Mouse (Mus musculus) WW6 (cell line): ENCODE measurements around the gene A4galt.
"Not testable (repeated sequence)": the region's sequence is repeated elsewhere in the genome, so short reads cannot be mapped to it uniquely, and the experiment has no call there.

Experiments
- DNase-seq: peaks from one replicate; pipeline ENCODE4 v3.0.0-alpha.2; 2013; ENCODE audit warnings: low read depth, low spot score

The A4galt gene

DNA sequence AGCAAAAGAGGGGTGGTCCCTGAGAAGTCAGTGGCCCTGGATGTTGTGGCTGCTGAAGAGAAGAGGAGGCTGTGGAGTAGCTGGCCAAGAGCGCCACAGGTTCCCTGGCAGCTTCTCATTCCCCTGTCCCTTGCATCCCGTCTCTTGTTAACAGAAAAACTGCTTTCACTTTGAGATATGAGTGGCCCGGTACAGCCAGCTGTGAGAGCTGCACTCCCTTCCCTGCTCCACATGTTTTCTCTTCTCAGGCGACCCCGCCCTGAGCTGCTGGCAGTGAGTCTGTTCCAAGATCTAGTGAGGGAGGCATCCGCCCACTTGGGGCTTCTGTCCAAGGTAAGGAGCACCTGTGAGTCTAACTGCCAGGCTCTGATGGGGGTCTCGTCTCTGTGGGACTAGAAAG is 16.9 kb upstream of the A4galt start:
- DNase-seq, result not testable (repeated sequence)

DNA sequence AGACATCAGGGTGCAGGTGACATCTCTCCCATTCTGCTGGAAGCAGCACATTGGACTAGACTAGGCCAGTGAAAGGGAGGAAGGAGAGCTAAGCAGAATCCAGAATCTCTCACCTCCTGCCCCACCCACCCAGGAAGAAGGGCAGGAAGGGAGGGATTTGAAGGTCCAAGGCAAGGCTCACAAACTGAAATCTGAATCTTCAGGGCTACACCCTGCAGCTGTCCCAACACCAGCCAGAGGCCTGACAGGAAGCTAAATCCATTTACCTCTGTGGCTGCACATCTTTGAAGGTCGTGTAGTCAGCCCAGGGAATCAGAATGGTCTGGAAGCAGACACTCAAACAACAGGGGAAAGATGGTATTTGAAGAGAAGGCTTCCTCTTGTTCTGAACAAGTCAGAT is 13.7 kb upstream of the A4galt start:
- DNase-seq, result no peak

DNA sequence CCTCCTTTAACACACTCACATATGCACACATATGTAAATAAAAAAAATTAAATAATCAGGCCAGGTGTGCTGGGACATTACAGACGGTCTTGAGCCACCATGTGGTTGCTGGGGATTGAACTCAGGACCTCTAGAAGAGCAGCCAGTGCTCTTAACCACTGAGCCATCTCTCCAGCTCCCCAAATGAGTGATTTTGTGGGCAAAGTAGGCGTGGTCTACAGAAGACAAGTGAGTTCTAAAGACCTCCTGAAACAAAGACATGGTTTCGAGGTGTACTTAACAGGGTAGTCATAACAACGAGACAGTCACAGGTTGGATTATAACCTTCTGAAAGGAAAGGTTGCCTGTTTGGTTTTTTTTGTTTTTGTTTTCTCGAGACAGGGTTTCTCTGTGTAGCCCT is 11.8 kb upstream of the A4galt start:
- DNase-seq, result no peak

DNA sequence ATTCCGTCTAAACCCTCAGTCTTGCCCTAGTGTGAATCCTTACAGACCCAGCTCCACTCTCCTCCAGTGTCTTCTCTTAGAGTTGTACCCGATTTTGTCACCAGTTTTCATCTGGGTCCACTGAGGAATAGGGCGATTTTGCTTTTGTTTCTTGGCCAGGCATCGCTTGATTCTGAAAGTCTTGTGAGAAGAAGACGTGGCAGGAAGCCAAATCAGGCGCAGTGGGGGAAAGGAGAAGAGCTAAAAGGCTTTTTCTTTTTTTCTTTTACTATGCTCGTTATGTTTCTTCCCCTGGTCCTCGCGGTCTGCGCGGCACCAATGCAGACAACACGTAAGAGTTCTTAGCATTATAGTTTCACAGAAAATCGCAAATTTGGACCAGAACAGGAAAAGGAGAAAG is 6.3 kb upstream of the A4galt start:
- DNase-seq, result no peak

DNA sequence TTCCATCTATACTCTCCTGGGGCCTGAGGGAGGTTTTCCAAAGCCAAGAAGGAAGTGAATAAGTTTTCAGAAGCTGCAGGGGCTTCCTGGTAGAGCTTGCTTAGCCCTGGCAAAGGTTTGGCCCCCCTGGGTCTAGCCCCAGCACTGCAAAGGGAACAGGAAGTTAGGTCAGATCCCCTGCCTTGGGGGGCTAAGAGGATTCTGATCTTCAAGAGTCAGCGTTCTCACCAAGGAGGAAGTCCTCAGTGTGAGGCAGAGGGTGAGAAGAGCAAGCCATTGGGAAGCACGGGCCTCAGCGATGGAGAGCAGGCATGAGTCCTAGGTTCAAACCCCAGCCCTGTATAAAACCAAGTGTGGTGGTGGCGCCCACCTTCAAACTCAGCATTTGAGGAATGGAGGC is 4.9 kb upstream of the A4galt start:
- DNase-seq, result no peak

DNA sequence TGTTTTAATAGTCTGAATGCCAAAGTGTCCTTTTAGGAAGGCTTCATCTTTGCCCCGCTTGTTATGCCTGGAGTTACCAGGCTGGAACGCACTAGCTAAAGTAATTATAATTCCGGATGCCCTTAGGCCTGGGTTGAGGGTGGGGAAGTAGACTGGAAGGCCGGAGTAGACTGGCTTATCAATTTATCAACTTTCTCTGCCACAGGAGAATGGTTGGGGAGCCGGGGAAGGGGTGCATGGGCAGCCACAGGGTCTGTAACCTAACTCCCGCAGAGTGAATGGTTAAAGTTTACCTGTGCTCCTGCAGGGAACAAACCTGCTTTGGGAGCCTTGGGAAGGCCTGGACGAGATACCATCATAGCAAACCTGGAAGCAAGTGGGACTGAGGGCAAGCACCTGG is 4.4 kb upstream of the A4galt start:
- DNase-seq, result no peak

DNA sequence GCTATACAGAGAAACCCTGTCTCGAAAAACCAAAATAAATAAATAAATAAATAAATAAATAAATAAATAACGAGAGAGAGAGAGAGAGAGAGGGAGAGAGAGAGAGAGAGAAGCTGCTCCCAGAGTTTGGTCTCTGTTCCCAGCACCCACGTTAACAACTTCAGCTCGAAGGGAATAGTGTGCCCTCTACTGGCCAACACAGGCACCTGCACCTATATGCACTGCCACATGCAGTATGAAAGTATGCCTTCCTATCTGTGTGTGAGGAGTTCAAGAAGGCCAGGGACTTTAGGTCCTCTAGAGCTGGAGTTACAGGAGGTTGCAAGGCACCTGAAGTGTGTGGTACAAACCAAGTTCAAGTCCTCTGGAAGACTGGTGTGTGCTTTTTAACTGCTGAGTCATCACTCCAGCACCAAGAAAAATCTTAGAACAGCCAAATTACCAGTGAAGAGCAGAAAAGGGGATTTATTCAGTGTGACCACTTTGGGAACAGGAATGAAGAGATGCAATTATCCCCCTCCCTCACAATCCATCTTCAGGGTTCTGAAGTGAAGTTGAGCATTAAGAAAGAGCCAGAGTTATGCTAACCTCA is 3.7 kb upstream of the A4galt start:
- DNase-seq, result no peak

DNA sequence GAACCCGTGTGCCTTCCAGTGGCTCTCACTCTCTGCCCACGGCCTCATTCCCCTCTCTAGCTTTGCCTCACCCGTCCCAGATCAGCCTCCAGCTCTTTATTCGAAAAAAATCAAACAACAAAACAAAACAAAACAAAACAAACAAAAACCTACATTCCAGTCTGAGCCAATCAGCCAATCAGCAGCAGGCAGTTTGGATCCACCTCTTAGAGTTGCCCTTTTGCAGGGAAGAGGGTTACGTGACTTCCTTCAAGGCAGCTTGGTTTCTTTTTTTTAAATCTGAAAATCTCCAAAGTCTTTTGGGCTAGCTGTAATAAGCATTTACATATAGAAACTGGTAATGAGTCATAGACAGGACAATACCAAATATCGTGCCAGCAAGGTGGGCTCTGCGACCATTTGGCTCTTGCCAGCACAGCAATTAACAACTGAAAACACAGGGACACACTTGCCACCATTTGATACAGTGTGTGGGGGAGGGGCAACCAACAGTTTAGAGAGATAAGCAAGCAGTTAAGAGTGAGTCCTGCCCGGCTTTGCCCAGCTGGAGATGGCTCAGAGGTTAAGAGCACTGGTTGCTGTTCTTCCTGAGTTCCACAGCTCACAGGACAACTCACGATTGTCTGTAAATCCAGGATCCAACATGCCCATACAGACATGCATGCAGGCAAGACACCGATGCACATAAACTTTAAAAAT is 2.9 kb upstream of the A4galt start:
- no peak for DNase-seq

DNA sequence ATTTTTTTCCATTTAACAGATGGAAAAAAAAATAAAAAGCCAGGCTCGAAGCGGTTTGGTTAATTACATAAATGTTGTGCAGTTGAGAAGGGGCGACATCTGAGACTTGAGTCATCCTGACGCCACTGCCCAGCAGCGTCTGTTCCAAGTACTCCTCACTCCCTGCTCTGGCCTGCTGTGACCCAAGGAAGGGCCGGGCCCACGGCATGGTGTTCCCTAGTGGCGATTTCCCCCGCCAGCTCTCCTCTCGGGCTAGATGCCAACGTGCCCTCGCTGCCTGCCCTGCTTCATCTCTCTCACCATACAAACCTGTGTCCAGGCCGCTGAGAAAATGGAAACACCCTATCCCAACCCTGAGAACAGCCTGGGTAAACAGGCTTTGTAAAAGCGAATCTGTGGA is 486 bp upstream of the A4galt start:
- no peak for DNase-seq

DNA sequence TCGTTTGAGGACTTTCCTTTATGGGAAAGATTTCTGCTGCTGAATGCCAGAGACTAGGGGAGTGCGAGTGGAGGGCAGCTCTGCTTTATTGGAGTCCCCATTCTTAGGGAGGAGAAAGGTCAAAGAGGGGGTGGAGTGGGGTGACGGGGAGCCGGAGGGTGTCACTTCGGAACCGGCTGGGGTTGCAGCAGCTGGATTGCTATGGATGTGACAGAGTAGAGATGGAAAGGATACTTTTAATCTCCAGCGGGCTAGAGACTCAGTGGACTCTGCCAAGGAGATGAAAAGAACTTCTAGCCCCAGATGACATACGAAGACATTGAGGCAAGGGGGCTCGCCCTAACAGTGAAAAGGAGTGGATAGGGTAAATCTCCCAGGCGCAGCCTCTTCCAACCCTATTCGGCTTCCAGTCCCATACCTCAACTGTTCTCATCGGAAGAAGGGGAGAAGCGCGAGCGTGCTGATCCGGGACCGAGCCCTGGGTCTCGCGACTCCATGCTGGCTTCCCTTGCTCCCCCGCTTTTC is 861 bp downstream of the A4galt start:
- no peak for DNase-seq

DNA sequence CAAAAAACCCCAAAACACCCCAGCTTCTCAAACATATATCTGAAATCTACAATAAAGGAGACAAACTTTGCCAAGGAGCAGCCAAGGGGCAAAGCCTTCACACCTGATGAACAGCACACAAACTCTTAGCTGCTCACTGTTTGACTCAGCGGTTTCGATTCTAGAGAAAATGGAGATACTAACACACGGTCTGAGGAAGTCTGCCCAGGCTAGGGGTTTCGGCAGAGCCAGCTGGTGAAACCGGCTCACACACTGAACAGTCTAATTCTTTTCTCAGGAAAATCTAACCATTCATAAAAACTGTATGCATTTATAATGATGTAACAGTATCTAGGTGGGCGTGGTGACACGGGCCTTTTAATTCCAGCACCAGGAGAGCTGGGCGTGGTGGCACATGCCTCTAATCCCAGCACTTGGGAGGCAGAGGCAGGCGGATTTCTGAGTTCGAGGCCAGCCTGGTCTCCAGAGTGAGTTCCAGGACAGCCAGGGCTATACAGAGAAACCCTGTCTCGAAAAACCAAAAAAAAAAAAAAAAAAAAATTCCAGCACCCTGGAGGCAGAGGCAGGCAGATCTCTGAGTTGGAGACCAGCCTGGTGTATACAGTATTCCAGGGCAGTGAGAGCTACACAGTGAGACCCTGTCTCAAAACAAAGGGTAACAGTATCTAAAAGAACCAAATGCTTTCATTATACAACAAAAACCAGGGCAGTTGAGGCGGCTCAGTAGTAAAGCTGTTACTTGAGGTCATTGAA is 1.9 kb downstream of the A4galt start:
- no peak for DNase-seq

DNA sequence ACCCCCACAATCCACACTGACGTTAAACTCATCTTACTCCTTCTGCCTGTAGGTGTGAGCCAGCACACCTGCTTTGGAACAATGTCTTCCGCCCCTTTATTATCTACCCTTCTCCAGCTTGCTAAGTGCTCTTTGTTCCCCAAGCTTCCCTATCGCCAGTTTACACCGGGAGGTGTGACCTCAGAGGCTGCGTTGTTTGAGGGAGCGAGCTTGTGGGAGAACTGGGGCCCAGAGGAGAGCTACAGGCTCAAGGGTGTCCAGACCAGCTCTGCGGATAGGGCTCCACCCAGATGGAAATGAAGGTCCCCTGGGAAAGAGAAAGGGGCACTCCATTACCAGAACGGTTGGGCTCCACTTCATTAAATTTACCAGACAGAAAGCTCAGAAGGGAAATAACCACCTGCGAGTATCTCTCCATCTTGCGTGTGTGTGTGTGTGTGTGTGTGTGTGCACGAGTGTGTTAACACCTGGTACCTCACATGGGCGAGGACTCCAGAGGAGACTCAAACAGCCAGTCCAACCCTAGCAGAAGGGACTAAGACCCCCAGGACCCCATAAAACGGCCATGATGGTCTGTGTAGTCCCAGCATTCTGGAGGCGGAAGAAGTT is 3.2 kb downstream of the A4galt start:
- no peak for DNase-seq

DNA sequence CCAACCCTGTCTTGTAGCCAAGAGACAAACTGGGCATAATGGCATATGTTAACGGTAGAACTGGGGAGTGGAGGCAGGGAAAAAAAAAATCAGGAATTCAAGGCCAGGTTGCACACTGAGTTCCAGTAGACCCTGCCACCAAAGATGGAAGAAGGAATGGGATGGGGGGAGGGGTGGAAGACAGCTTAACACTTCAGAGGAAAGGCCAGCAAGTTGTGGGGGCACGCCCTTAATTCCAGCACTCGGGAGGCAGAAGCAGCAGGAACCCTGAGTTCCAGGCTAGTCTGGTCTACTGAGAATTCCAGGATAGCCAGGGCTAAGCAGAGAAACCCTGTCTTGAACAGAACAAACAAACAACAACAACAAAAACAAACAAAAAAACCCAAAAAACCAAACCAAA is 7.2 kb downstream of the A4galt start:
- no peak for DNase-seq

DNA sequence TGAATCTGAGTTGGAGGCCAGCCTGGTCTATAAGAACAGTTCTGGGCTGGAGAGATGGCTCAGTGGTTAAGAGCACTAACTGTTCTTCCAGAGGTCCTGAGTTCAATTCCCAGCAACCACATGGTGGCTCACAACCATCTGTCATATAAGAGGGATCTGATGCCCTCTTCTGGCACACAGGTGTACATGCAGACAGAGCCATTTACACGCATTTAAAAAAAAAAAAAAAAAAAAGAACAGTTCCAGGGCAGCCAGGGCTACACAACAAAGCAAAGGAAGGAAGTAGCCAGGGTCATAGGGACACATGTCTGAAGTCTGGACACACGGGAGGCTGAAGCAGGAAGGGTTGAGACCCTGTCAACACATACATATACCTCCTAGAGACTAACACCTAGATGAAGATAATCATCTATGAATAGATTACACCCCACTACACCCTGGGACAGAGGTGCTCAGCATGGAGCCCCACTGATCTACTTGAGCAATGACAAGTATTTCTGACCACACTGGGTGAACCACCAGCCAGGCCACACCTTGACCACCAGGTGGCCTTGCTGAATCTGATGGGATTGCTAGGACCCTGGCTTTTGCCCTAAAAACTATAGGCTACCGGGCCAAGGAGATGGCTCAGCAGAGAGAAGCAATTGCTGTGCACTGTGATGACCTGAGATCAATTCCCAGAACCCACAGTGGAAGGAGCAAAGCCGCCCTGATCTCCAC is 9.5 kb downstream of the A4galt start:
- no peak for DNase-seq

DNA sequence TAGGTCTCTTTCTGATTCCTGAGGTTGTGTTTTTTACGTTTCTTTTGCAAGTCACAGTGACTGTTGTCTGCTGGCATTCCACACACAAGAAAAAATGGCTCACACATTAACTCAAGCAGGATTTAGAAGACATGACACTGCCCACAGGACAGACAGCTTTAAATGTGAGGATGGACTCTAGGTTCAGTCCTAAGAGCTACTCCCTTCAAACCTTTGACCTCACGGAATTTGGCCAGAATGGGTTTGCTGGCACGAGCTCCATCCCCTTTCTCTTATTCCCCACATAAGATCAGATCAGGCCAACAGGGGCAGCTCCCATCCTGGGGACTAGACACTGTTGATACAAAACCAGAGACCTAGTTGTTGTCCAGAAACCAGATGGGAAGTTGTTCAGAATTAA is 10.1 kb downstream of the A4galt start:
- no peak for DNase-seq

DNA sequence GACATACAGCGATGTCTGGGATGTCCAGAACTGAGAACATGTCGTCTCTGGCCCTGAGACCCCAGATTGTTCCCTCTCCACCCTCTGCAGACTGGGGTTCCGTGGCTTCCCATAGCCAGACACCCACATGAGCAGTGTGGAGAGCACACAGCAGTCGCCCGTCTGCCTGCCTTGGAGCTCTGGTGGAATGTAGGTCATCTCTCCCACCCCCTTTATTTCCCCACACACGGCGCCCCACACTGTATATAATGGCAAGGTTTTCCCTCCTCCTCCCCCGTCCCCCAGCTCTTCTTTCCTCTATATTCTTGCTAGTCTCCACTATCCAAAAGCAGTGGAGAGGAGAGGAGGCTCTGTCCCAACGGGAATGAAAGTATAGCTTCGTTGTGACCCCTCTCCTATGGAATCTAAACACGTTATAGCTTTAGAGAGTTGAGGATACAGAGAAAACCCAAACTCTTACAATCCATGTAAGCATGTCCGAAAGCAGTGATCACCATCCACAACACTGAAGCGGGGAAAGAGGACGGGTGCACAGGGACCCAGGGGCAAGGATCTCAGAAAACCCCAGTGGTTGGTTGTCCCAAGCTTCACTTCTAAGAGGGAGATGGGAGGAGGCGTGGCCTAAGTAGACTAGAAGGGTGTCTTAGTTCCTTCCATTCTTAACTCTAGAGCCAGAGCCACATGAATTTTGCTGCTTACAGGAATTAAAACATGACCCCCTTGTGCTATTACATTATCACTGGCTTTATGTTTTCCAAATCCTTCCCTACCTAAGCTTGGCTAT is 13.9 kb downstream of the A4galt start:
- DNase-seq, result no peak

DNA sequence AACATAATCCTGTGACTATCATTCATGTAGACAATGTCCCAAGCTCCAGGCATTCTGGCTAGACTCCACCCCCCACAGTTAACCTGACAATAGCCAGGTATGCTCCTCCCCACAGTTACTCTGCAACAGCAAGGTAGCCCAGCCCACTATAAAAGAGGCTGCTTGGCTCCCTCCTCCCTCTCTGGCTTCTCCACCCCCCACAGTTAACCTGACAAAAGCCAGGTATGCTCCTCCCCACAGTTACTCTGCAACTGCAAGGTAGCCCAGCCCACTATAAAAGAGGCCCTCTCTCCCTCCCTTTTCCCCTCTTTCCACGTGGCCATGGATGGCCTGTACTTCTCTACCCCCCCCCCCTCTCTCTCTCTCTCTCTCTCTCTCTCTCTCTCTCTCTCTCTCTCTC is 14.8 kb downstream of the A4galt start:
- DNase-seq, result no peak

DNA sequence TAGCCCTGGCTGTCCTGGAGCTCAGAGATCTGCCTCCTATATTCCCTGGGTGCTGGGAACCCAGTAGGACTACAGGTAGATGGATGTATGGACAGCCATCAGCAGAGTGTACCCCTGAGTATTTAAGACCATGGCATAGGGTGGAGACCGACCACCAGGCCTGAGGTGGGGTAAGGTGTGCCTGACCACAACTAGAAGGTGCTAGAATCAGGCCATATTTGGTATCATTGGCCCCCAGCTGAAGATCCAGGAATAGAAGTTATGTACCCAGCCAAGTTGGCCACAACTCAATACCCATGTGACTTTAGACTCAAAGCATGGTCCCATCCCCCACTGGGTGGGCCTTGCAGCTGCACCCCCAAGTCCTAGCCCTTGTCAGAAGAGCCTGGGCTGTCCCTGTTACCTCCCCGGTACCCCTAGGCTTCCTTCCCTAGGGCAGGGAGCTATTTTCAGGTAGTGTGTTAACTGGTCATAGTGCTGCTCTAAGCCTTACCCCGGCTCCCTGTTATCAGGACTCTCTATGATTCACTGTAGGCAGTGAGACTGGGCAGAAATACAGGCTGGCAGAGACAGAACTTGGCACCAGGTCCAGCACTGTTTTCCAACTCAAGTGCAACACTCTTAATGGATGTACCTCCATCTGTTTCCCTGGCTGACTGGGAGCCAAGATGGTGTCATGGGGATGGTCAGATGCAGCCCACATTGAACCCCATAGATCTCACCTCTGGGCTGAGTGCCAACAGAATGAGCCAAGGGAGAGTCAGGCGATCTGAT is 18.2 kb downstream of the A4galt start:
- DNase-seq, result no peak

DNA sequence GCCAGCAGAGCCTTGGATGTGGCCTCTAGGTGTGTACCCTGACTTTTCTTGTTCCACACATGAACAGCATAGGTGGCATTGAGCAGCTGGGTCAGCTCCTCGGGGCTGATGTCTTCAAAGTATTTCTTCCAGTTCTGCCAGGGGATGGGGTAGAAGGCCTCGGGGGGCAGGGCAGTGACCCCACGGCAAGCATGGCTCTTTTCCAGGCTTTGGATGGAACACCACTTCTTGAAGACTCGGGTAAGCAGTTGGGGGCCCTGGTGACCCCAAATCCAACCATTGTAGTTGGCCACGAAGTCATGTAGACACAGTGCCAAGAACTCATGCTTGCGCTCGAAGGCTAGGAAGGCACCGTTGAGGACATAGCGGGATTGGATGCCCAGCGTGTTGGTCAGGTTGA is 24.0 kb downstream of the A4galt start:
- DNase-seq, result no peak

DNA sequence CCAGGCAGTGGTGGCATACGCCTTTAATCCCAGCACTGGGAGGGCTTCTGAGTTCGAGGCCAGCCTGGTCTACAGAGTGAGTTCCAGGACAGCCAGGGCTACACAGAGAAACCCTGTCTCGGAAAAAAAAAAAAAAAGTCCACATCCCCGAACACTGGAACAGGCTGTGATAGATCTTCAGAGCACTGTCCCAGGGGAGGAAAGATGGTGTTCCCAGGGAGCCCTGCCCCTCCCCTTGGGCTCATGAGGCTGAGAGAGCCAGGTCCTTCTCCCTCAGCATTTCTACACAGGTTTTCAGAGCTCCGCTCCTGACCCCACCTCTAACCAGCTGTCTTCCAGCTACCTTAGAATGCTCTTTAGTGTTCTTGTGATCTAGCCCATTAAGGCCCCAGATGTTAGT is 24.7 kb downstream of the A4galt start:
- DNase-seq, result no peak
